Mouse (Mus musculus): Measurements from ENCODE around the gene Calm4.

DNA sequence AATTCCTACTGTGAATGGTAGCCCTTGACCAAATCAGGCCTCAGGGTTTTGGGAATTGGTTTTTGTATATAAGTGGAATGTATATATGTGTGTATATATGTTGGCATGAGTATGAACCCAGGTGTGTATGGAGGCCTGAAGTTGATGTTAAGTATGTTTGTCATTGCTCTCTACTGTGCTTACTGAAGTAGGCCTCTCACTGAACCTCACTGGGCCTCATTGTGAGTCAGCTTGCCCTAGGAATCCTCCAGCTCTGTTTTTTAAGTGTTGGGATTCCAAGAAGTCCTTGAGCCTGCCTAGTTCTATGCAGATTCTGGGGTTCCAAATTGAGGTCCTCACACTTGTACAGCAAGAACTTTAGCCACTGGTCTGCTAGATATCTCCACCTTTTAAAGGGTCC lies 32.3 kb downstream of the Calm4 start:
- TF ChIP-seq GATA1 (IDR thresholded peaks at IDR 0.05; ENCODE audit: low read length) (no peak), TAL1 (IDR thresholded peaks at IDR 0.05; ENCODE audit: low read length) (no peak)
